Mouse (Mus musculus) left cerebral cortex, adult 8-10 months (tissue): ENCODE results near the gene Slc38a1. TPM values are rescaled to one million over a fixed set of nuclear protein-coding genes. Genes with fewer than 3 reads are reported as not detected.

Experiments
- DNase-seq, 2 experiments: peaks; one replicate each; pipeline ENCODE4 v3.0.0; 2022; ENCODE audit warnings: low spot score in 2 of 2
- total RNA-seq, 4 experiments: library from RNA; stranded (reverse); gene quantifications; 2 replicates each; pipeline ENCODE4 v1.2.4; 2022

Gene Slc38a1
- total RNA-seq = 100 to 1,000 TPM; 104 to 111 (median 110) TPM

- DNase-seq = peak; percentile 29 to 59
These were observed at the start of gene Slc38a1 for GRCm38 (mm10) chr15:96642436-96643405. TSS of gene Slc38a1 (minus strand) at chr15:96642913.

GRCm38 (mm10) chr15:96692401-96692800 lies 49.7 kb upstream of the Slc38a1 start:
- no peak for DNase-seq

GRCm38 (mm10) chr15:96691381-96691780 lies 48.7 kb upstream of the Slc38a1 start:
- DNase-seq = no peak

- DNase-seq = no peak
These were observed 48.1 kb upstream of the Slc38a1 start for GRCm38 (mm10) chr15:96690829-96691228.

GRCm38 (mm10) chr15:96689919-96690318 lies 47.2 kb upstream of the Slc38a1 start:
- no peak for DNase-seq

GRCm38 (mm10) chr15:96688784-96689318 lies 46.1 kb upstream of the Slc38a1 start:
- DNase-seq = no peak

- no peak for DNase-seq
These were observed 45.3 kb upstream of the Slc38a1 start for GRCm38 (mm10) chr15:96688036-96688435.

- no peak for DNase-seq
These were observed 44.7 kb upstream of the Slc38a1 start for GRCm38 (mm10) chr15:96687366-96687765.

GRCm38 (mm10) chr15:96686201-96687159 lies 43.8 kb upstream of the Slc38a1 start:
- DNase-seq = no peak

GRCm38 (mm10) chr15:96685273-96685672 lies 42.6 kb upstream of the Slc38a1 start:
- DNase-seq = no peak

- peak in 1 of 2 experiments; percentile 49 for DNase-seq
These were observed 41.6 kb upstream of the Slc38a1 start for GRCm38 (mm10) chr15:96684132-96684830.

- DNase-seq = no peak
These were observed 36.4 kb upstream of the Slc38a1 start for GRCm38 (mm10) chr15:96678871-96679773.

- DNase-seq = no peak
These were observed 33.8 kb upstream of the Slc38a1 start for GRCm38 (mm10) chr15:96676518-96676917.

GRCm38 (mm10) chr15:96675744-96676143 lies 33.0 kb upstream of the Slc38a1 start:
- DNase-seq = no peak

GRCm38 (mm10) chr15:96675055-96675454 lies 32.3 kb upstream of the Slc38a1 start:
- no peak for DNase-seq

- DNase-seq = no peak
These were observed 31.4 kb upstream of the Slc38a1 start for GRCm38 (mm10) chr15:96674089-96674488.

GRCm38 (mm10) chr15:96669721-96670120 lies 27.0 kb upstream of the Slc38a1 start:
- DNase-seq = no peak

- DNase-seq = peak in 1 of 2 experiments; percentile 33
These were observed 23.9 kb upstream of the Slc38a1 start for GRCm38 (mm10) chr15:96666663-96667062.

GRCm38 (mm10) chr15:96665889-96666288 lies 23.2 kb upstream of the Slc38a1 start:
- peak in 1 of 2 experiments; percentile 45 for DNase-seq
